Mouse (Mus musculus) ES-Bruce4 (cell line): ENCODE data around the gene Pkdcc. TPM values are rescaled to one million over a fixed set of nuclear protein-coding genes. Genes with fewer than 3 reads are reported as not detected.

ENCODE experiments used
- H3K27ac ChIP-seq: 2 replicates; pipeline ENCODE4 v1.5.1; 2012; ENCODE audit warnings: low read length, inconsistent platforms; ENCODE audit not compliant: insufficient read depth
- H3K27me3 ChIP-seq: 2 replicates; pipeline ENCODE4 v1.6.1; 2012; ENCODE audit warnings: mild to moderate bottlenecking, low read length, inconsistent platforms; ENCODE audit not compliant: control insufficient read depth, poor library complexity, insufficient read depth, severe bottlenecking
- H3K36me3 ChIP-seq: 2 replicates; pipeline ENCODE4 v1.6.1; 2012; ENCODE audit warnings: inconsistent platforms, mild to moderate bottlenecking, low read length, moderate library complexity; ENCODE audit not compliant: control insufficient read depth, poor library complexity, insufficient read depth, severe bottlenecking
- H3K4me1 ChIP-seq: one replicate; pipeline ENCODE4 v1.8.1; 2011; ENCODE audit warnings: low read length; ENCODE audit not compliant: control insufficient read depth, insufficient read depth
- H3K4me3 ChIP-seq: 2 replicates; pipeline ENCODE4 v1.5.1; 2011; ENCODE audit warnings: low read depth, mild to moderate bottlenecking, low read length
- H3K9ac ChIP-seq: 2 replicates; pipeline ENCODE4 v1.6.1; 2012; ENCODE audit warnings: low read depth, mild to moderate bottlenecking, inconsistent platforms; ENCODE audit not compliant: poor library complexity, severe bottlenecking
- H3K9me3 ChIP-seq: replicated peaks from 2 replicates; pipeline ENCODE4 v1.6.1; 2012; ENCODE audit warnings: mild to moderate bottlenecking, low read length, inconsistent platforms; ENCODE audit not compliant: control insufficient read depth, poor library complexity, insufficient read depth, severe bottlenecking
- CTCF ChIP-seq: IDR thresholded peaks from one replicate; pipeline ENCODE4 v1.8.1; 2011; ENCODE audit warnings: low read depth, low read length
- EP300 ChIP-seq: IDR thresholded peaks from 2 replicates; pipeline ENCODE4 v1.6.1; 2011; ENCODE audit warnings: low read depth, low read length; ENCODE audit not compliant: insufficient read depth
- POLR2A ChIP-seq: IDR thresholded peaks from one replicate; pipeline ENCODE4 v1.8.1; 2011; ENCODE audit warnings: low read length; ENCODE audit not compliant: insufficient read depth
- polyA plus RNA-seq: library from polyadenylated mRNA; stranded (reverse); fragments of >200 nt; gene quantifications from 2 replicates; pipeline ENCODE4 v1.2.4, GENCODE M21; 2011; ENCODE audit warnings: low read depth; ENCODE audit not compliant: missing spikeins, insufficient read depth, insufficient read length

The Pkdcc gene
- polyA plus RNA-seq, 1 experiment = 12.3 TPM

GRCm38 (mm10) chr17:83215529-83216244, 595 bp downstream of the Pkdcc start:
- peak overlapping the region; percentile 72 for H3K4me3 ChIP-seq
- TF ChIP-seq CTCF = no peak
- H3K9me3 ChIP-seq = no peaks in the 10 kb centered on the region
- H3K27ac ChIP-seq = no peak overlapping the region
- H3K4me1 ChIP-seq = peaks cover 1% of the 10 kb centered on the region
- peaks cover 13% of the 10 kb centered on the region; the same call in 1 of the 2 replicates for H3K27me3 ChIP-seq
- peak overlapping the region; percentile 93 for H3K9ac ChIP-seq
- H3K36me3 ChIP-seq = no peaks in the 10 kb centered on the region

- Histone ChIP-seq H3K27ac (no peak overlapping the region), H3K4me3 (peak overlapping the region; percentile 72), H3K9me3 (no peaks in the 10 kb centered on the region), H3K9ac (peak overlapping the region; percentile 93; the same call in 1 of the 2 replicates), H3K36me3 (no peaks in the 10 kb centered on the region), H3K27me3 (peaks cover 13% of the 10 kb centered on the region; the same call in 1 of the 2 replicates), H3K4me1 (peaks cover 1% of the 10 kb centered on the region)
- TF ChIP-seq POLR2A (no peak), EP300 (no peak), CTCF (no peak)
Observed at GRCm38 (mm10) chr17:83216251-83216919, 1.3 kb downstream of the Pkdcc start.

- H3K9ac ChIP-seq = no peak overlapping the region
- no peaks in the 10 kb centered on the region for H3K9me3 ChIP-seq
- H3K27me3 ChIP-seq = peaks cover 13% of the 10 kb centered on the region; the same call in 1 of the 2 replicates
- TF ChIP-seq EP300 (no peak), POLR2A (no peak), CTCF (no peak)
- peaks cover 1% of the 10 kb centered on the region for H3K4me1 ChIP-seq
- no peak overlapping the region for H3K27ac ChIP-seq
- no peaks in the 10 kb centered on the region for H3K36me3 ChIP-seq
- H3K4me3 ChIP-seq = no peak overlapping the region
Observed at GRCm38 (mm10) chr17:83218189-83218588, 3.1 kb downstream of the Pkdcc start.

- Histone ChIP-seq H3K27me3 (peaks cover 13% of the 10 kb centered on the region; the same call in 1 of the 2 replicates), H3K27ac (no peak overlapping the region), H3K36me3 (no peaks in the 10 kb centered on the region)
Observed at GRCm38 (mm10) chr17:83218722-83219121, 3.6 kb downstream of the Pkdcc start.

GRCm38 (mm10) chr17:83219351-83220287, 4.5 kb downstream of the Pkdcc start:
- no peaks in the 10 kb centered on the region for H3K4me1 ChIP-seq
- no peak overlapping the region for H3K9ac ChIP-seq
- peaks cover 13% of the 10 kb centered on the region; the same call in 1 of the 2 replicates for H3K27me3 ChIP-seq
- H3K27ac ChIP-seq = no peak overlapping the region
- no peaks in the 10 kb centered on the region for H3K9me3 ChIP-seq
- TF ChIP-seq CTCF (no peak), EP300 (no peak), POLR2A (no peak)
- H3K4me3 ChIP-seq = no peak overlapping the region
- H3K36me3 ChIP-seq = no peaks in the 10 kb centered on the region

More at GRCm38 (mm10) chr17:83218722-83219121, 3.6 kb downstream of the Pkdcc start:
- peaks cover under 1% of the 10 kb centered on the region for H3K4me1 ChIP-seq
- H3K4me3 ChIP-seq = no peak overlapping the region
- H3K9ac ChIP-seq = no peak overlapping the region
- TF ChIP-seq CTCF (no peak), POLR2A (no peak), EP300 (no peak)
- H3K9me3 ChIP-seq = no peaks in the 10 kb centered on the region
